Mouse (Mus musculus) midbrain, embryonic 16.5 days (tissue): ENCODE measurements around the gene Ddhd1. TPM values are rescaled to one million over a fixed set of nuclear protein-coding genes. Genes with fewer than 3 reads are reported as not detected.
A peak's percentile ranks its signal among the peaks of the same experiment; 100 is the strongest.

Source experiments
- ATAC-seq: fragments of 200-750 bp; cut with Nextera tagmentation; 2 replicates; pipeline ENCODE4 v1.8.0; 2017; ENCODE audit warnings: moderate TSS enrichment
- H3K27ac ChIP-seq: fragments of 300-500 bp; sonication (generic); 2 replicates; pipeline ENCODE4 v1.5.1; 2014; ENCODE audit warnings: mild to moderate bottlenecking, low read length, mixed read lengths
- H3K27me3 ChIP-seq: fragments of 300-500 bp; sonication (generic); 2 replicates; pipeline ENCODE4 v1.6.1; 2014; ENCODE audit warnings: low read depth, low read length, mixed read lengths; ENCODE audit not compliant: control insufficient read depth, insufficient read depth
- H3K36me3 ChIP-seq: fragments of 300-500 bp; sonication (generic); 2 replicates; pipeline ENCODE4 v1.6.1; 2014; ENCODE audit warnings: mild to moderate bottlenecking, low read length, moderate library complexity, mixed read lengths; ENCODE audit not compliant: control insufficient read depth, insufficient read depth
- H3K4me1 ChIP-seq: fragments of 300-500 bp; sonication (generic); 2 replicates; pipeline ENCODE4 v1.6.1; 2014; ENCODE audit warnings: mild to moderate bottlenecking, low read length, mixed read lengths; ENCODE audit not compliant: control insufficient read depth, insufficient read depth
- H3K4me2 ChIP-seq: fragments of 300-500 bp; sonication (generic); 2 replicates; pipeline ENCODE4 v1.6.1; 2014; ENCODE audit warnings: mild to moderate bottlenecking, low read length, mixed read lengths
- H3K4me3 ChIP-seq: fragments of 300-500 bp; sonication (generic); 2 replicates; pipeline ENCODE4 v1.5.1; 2014; ENCODE audit warnings: low read depth, mild to moderate bottlenecking, low read length, moderate library complexity, mixed read lengths
- H3K9ac ChIP-seq: fragments of 300-500 bp; sonication (generic); 2 replicates; pipeline ENCODE4 v1.6.1; 2014; ENCODE audit warnings: low read depth, low read length, mixed read lengths
- H3K9me3 ChIP-seq: fragments of 300-500 bp; sonication (generic); replicated peaks from 2 replicates; pipeline ENCODE4 v1.6.1; 2014; ENCODE audit warnings: mild to moderate bottlenecking, low read length, mixed read lengths; ENCODE audit not compliant: control insufficient read depth, poor library complexity, severe bottlenecking
- WGBS: fragments of 180-500 bp; shearing (Covaris S2); extraction: QIAGEN DNeasy Blood & Tissue Kit; methylation state at CpG from one replicate; pipeline ENCODE4 v1.1.7; 2014; 5-methylcytosine and 5-hydroxymethylcytosine counted together
- polyA plus RNA-seq: library from polyadenylated mRNA; unstranded; fragments of >200 nt; fragmentation: Nextera tagmentation; extraction: Ambion mirVana; gene quantifications from 2 replicates; pipeline ENCODE4 v1.2.1, GENCODE M21; 2015

The Ddhd1 gene
- polyA plus RNA-seq, 1 experiment from 2014 or later, result 18.5 TPM

DNA sequence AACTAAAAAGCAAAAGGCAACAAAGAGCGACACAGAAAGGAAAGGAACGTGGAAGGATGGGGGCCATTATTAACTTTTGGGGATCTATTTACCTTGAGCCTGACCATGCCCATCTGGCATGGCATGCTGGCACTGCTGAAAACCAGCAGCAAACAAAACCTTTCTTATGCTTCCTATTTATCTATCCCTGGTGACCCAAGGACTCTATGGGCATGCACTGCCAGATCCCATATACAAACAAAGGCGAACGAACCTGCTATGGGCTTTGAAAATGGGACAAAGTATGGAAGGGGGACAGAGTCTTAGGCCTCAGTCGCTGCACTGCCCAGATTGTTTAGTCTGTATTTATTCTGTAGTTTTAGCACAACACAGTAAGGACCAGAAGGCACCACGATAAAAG lies 43.5 kb downstream of the Ddhd1 start:
- no peaks in the 10 kb centered on the region for H3K4me1 ChIP-seq
- peaks cover 35% of the 10 kb centered on the region for H3K36me3 ChIP-seq
- no peaks in the 10 kb centered on the region for H3K9me3 ChIP-seq
- ATAC-seq, result no peak
- no peak overlapping the region for H3K9ac ChIP-seq
- H3K4me2 ChIP-seq, result no peak overlapping the region
- no peak overlapping the region for H3K27ac ChIP-seq
- no peak overlapping the region for H3K4me3 ChIP-seq
- WGBS, result 83% methylated on average over 6 of the region's 6 CpGs
- H3K27me3 ChIP-seq, result no peaks in the 10 kb centered on the region

DNA sequence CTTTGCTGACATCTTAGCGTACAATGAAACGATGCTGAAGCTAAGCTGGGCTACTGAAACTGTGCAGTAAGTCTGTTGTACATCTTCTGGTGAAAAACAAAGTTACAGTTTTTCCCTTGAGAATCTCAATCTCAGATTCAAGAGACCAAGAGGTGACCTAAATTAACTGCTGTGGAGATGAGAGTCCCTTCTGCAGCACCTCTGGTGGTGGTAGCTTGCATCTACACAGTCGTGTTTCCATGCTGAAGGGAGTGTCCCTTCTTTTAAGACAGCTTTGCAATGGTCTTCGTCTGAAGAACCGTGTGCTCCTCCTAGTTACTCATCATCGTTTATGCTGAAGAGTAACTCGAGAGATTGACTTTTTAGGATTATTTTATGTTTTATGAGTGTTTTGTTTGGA lies 46.3 kb downstream of the Ddhd1 start:
- WGBS, result 92% methylated on average over 7 of the region's 7 CpGs
- Histone ChIP-seq H3K27me3 (no peaks in the 10 kb centered on the region), H3K9me3 (no peaks in the 10 kb centered on the region), H3K36me3 (peaks cover 35% of the 10 kb centered on the region), H3K4me1 (no peaks in the 10 kb centered on the region), H3K4me2 (no peak overlapping the region), H3K9ac (no peak overlapping the region), H3K4me3 (no peak overlapping the region), H3K27ac (no peak overlapping the region)
- no peak for ATAC-seq

DNA sequence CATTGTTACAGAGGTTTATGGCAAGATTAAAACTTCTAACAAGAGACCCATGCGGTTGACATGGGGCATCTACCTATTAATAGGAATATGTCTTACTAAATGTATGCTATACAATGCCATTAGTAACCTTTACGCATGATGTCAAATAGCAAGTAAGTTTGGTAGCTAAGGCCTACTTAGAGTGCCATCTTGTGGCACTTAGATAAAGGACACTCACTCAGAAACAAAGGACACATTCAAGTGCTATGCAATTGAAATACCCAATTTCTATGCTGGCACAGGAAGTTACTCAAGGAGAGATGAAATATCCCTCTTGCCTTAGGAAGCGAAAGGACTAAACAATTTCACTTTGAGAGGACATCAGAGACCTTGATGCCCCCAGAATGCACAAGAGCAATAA lies 55.9 kb downstream of the Ddhd1 start:
- Histone ChIP-seq H3K4me3 (no peak overlapping the region), H3K9ac (0 out of 2 replicates have a peak overlapping the region, but pooled peaks have one; percentile 20), H3K27me3 (no peaks in the 10 kb centered on the region), H3K36me3 (0 out of 2 replicates have a peak, but pooled peaks cover 8% of the 10 kb centered on the region), H3K4me1 (no peaks in the 10 kb centered on the region), H3K4me2 (no peak overlapping the region), H3K27ac (peak overlapping the region; percentile 58; the same call in 1 of the 2 replicates), H3K9me3 (no peaks in the 10 kb centered on the region)
- WGBS, result 58% methylated on average over 3 of the region's 3 CpGs
- peak; percentile 78 for ATAC-seq

DNA sequence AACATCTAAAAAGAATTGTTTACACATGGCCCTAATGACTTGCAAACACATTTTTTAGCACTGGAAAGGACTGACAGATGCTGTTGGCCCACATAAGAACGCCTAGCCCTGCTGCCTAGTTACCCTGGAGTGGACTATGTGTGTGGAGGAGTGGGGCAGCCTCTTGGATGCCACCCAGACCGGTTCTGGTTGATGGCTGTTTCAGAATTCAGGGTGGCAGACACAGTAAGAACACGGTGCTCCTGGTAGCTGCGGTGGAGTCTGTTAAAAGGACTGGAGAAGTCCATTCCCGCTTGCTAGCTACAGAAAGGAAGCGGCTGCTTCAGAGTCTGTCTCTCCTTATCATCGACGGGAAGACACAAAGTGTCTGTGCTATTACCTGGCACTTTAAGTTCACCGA lies 57.4 kb downstream of the Ddhd1 start:
- Histone ChIP-seq H3K36me3 (peaks cover 8% of the 10 kb centered on the region; the same call in 1 of the 2 replicates), H3K27ac (peak overlapping the region; percentile 38), H3K4me1 (no peaks in the 10 kb centered on the region), H3K9ac (0 out of 2 replicates have a peak overlapping the region, but pooled peaks have one; percentile 6), H3K4me2 (no peak overlapping the region), H3K9me3 (no peaks in the 10 kb centered on the region), H3K27me3 (no peaks in the 10 kb centered on the region), H3K4me3 (no peak overlapping the region)
- WGBS, result 86% methylated on average over 9 of the region's 9 CpGs
- 0 out of 2 replicates have a peak, but pooled peaks have one; percentile 67 for ATAC-seq

DNA sequence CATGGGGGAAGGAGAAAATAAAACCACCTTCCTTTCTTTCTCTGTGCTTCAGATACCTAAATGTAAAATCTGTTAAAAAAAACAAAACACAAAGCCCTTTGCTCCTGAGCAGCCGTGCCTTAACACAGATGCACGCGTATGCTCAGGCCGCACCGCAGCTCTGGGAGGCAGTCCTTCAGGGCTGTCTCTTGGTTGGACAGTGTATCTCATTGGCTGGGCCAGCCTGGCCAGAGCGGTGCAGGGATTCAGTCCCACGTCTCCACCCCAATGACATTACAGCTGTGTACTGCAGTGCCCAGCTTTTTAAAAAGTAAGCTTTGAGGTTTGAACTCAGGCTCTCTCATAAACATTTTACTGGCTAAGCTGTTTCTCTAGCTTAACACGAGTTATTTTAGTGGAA lies 60.1 kb downstream of the Ddhd1 start:
- Histone ChIP-seq H3K27ac (no peak overlapping the region), H3K4me3 (no peak overlapping the region), H3K27me3 (no peaks in the 10 kb centered on the region), H3K4me2 (no peak overlapping the region), H3K4me1 (no peaks in the 10 kb centered on the region), H3K9me3 (no peaks in the 10 kb centered on the region), H3K36me3 (peaks cover 9% of the 10 kb centered on the region; the same call in 1 of the 2 replicates), H3K9ac (no peak overlapping the region)
- ATAC-seq, result no peak
- WGBS, result 88% methylated on average over 8 of the region's 8 CpGs

GRCm38 (mm10) chr14:45593261-45593660 lies 64.7 kb downstream of the Ddhd1 start:
- no peaks in the 10 kb centered on the region for H3K4me1 ChIP-seq

DNA sequence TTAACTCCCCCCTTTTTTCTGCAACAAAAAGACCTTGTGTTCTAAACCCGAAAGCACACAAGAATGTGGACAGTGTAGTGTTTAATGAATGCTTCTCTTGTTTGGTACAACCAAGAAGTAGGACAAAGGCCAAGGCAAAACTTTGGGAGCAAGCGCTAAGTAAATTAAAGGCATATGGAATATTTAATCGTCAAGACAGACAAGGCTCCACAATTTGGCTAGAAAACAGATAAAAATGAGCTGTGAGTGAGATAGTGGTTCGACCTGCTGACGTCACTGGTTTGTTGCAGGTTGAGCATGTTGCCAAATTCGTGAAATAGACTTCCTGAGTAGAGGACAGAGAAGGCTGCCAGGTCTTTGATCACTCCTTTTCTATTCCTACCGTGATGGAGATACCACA lies 69.5 kb downstream of the Ddhd1 start:
- Histone ChIP-seq H3K27ac (no peak overlapping the region), H3K9ac (no peak overlapping the region), H3K4me2 (no peak overlapping the region), H3K4me3 (no peak overlapping the region), H3K4me1 (no peaks in the 10 kb centered on the region), H3K36me3 (0 out of 2 replicates have a peak, but pooled peaks cover 2% of the 10 kb centered on the region), H3K27me3 (no peaks in the 10 kb centered on the region), H3K9me3 (no peaks in the 10 kb centered on the region)
- 83% methylated on average over 7 of the region's 7 CpGs for WGBS
- no peak for ATAC-seq

More at GRCm38 (mm10) chr14:45593261-45593660, 64.7 kb downstream of the Ddhd1 start:
- no peaks in the 10 kb centered on the region for H3K27me3 ChIP-seq
- WGBS, result 94% methylated on average over 6 of the region's 6 CpGs
- no peak overlapping the region for H3K9ac ChIP-seq
- no peak overlapping the region for H3K27ac ChIP-seq
- no peaks in the 10 kb centered on the region for H3K9me3 ChIP-seq
- H3K36me3 ChIP-seq, result peaks cover 6% of the 10 kb centered on the region; the same call in 1 of the 2 replicates
- H3K4me2 ChIP-seq, result no peak overlapping the region
- ATAC-seq, result no peak
- no peak overlapping the region for H3K4me3 ChIP-seq

GRCm38 (mm10) chr14:45587536-45587935 lies 70.4 kb downstream of the Ddhd1 start:
- no peaks in the 10 kb centered on the region for H3K36me3 ChIP-seq
- H3K4me2 ChIP-seq, result no peak overlapping the region
- no peaks in the 10 kb centered on the region for H3K27me3 ChIP-seq
- H3K27ac ChIP-seq, result no peak overlapping the region
- ATAC-seq, result no peak
- no peak overlapping the region for H3K9ac ChIP-seq
- H3K9me3 ChIP-seq, result no peaks in the 10 kb centered on the region
- 88% methylated on average over 6 of the region's 6 CpGs for WGBS
- H3K4me1 ChIP-seq, result no peaks in the 10 kb centered on the region
- no peak overlapping the region for H3K4me3 ChIP-seq

DNA sequence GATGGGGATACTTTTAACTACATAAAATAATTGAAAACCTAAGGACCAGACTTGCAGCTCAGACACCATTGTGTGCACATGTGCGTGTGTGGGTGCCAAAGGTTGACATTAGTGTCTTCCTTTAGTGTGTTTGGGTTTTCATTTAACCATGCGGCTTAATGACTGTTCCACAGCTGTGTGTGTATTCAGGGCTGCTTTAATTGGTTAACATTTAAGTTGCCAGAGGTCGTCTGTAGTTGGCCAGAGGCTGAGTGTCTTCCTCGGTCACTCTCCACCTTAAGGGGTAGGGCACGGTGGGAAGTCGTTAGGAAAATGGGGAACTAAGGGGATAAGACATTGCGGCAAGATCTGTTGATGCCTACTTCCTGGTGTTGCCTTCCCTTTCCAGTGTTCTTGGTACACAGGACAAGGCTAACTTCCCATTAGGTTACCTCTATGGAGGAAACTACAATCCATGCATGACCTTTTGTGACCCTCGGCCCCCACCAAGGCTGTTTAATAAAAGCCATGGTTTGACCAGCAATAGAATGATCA lies 74.4 kb downstream of the Ddhd1 start:
- no peaks in the 10 kb centered on the region for H3K4me1 ChIP-seq
- H3K4me2 ChIP-seq, result no peak overlapping the region
- no peak overlapping the region for H3K27ac ChIP-seq
- H3K9me3 ChIP-seq, result no peaks in the 10 kb centered on the region
- no peaks in the 10 kb centered on the region for H3K27me3 ChIP-seq
- H3K9ac ChIP-seq, result no peak overlapping the region
- no peak overlapping the region for H3K4me3 ChIP-seq
- whole genome bisulfite sequencing, result 82% methylated on average over 8 of the region's 8 CpGs
- no peaks in the 10 kb centered on the region for H3K36me3 ChIP-seq
- ATAC-seq, result no peak
